Mouse (Mus musculus) c-Kit-positive CD71-positive TER-119-negative erythroid progenitor cells, embryonic 14.5 days (primary cell): ENCODE results near the gene Ranbp9.
"Not testable (repeated sequence)": the region's sequence is repeated elsewhere in the genome, so short reads cannot be mapped to it uniquely, and the experiment has no call there.

Experiments
- DNase-seq: peaks from one replicate; pipeline ENCODE4 v3.0.0-alpha.2; 2013; ENCODE audit warnings: low read depth

The Ranbp9 gene

GRCm38 (mm10) chr13:43496660-43497059, 15.6 kb upstream of the Ranbp9 start:
- no peak for DNase-seq

GRCm38 (mm10) chr13:43495645-43496044, 14.6 kb upstream of the Ranbp9 start:
- no peak for DNase-seq

DNA sequence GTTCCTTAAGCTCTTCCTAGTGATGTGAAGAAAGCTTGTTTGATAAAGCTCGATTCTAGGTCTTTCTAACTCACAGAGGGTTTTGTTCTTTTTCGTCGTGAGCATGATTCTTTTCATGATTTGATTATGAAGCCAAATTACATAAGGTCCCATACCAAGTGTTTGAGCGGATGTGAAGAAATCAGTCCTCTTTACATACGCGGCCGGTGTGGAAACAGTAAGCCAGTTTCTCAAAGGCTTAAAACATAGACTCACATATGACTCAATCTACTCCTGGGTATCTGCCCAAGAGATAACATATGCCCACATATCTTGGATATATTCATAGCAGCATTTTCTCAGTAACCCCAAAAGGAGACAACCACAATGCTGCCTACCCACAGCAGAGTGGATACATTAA, 12.6 kb upstream of the Ranbp9 start:
- no peak for DNase-seq

DNA sequence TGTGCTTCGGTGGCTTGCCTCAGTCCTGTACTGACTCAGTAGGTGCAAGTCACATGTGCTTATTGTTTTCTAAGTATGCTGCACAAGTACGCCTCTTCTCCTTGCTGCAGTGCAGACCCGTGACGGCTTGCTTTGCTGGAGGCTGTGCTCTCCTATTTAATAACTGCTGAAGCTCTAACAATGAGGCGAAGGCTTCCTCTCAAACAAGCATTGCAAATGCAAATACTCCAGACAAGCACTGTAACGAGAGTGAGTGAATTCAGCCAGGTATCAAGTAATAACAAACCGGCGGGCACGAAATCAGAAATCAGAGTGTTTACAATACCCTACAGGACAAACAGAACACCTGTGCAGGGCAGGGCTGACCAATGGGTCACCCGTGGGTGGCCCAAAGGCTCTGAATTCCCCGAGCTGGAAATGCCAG, 12.0 kb upstream of the Ranbp9 start:
- no peak for DNase-seq

GRCm38 (mm10) chr13:43486501-43487213, 5.6 kb upstream of the Ranbp9 start:
- no peak for DNase-seq

DNA sequence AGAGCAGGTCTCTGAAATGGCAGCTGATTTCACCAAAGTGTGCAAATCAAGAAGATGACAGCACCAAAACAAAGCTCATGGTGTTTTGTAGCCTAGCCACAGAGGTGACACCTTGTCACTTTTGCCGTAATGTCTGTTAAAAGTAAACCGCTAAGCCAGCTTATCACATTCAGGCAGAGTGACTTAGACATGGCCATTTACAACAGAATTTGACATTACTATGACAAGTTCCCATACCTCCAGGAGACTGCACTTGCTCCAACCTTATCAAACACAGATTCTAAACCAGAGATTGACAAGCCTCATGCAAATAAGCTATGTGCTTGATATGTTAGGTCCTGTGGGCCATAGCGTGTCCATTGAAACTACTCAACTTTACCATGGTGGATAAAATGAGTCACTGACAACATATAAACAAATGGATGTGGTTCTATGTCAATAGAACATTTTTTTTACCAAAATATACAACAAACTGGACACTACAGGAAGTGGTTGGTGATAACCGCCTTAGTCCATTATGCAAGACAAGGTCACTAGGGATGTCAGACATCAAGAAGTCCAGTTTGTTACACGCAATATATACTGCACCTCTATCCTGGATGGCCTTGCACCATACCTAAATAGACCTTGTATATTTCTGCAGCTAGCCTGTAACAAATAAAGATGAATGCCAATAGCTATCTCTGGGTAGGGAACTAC, 4.3 kb upstream of the Ranbp9 start:
- no peak for DNase-seq

GRCm38 (mm10) chr13:43482782-43483181, 1.7 kb upstream of the Ranbp9 start:
- DNase-seq: no peak

- DNase-seq: no peak
These were observed 770 bp upstream of the Ranbp9 start for GRCm38 (mm10) chr13:43481859-43482245.

DNA sequence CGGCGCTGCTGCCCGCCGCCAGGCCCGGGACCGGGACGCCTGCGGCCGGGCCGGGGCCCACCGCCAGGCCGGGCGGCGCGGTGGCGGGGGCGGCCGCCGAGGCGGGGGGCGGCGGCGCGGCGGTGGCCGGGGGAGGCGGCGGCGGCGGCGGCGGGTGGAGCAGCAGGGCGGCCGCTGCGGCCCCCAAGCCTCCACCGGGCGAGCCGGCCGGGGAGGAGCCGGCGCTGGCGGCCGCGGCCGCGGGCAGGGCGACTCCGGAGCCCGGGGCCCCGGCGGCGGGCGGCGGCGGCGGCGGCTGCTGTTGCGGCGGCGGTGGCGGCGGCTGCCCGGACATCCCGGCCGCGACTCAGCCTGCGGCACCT, 506 bp downstream of the Ranbp9 start:
- DNase-seq: no peak

DNA sequence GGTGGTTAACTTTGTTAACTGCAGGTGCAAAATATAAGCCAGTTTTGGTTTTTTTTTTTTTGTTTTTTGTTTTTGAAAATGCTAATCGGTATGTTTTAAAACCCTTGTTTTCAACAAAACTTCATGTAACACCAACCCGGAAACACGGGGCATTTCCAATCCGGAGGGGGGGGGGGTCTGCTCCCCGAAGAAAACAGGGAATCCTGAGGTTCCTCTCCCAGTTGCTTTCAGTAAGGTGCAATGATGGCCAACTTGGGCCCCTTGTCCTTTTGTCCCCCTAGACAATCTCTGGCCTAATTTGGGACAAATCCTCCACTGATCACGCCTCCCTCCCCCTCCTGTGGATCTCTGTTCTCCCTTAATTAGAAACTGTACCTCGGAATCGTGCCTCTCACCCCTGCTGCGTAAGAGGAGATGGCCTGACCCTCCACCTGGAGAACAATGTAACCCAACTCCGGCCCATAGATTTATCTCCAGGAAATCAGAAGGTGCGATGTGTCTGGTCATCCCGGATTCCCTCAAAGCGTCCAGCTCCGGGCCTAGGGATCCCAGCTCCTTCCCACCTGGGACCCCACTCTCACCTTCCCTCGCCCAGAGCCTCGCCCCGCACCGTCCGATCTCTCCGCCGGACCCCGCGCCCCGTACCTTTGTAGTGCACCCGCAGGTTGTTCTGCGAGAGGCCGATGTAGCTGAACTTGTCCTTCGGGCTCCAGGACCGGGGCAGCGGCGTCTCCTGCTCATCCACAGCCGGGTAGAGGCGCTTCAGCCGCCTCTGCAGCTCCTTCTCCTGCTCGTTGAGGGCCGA, 1.1 kb downstream of the Ranbp9 start:
- DNase-seq: no peak

GRCm38 (mm10) chr13:43479024-43479705, 1.9 kb downstream of the Ranbp9 start:
- no peak for DNase-seq

DNA sequence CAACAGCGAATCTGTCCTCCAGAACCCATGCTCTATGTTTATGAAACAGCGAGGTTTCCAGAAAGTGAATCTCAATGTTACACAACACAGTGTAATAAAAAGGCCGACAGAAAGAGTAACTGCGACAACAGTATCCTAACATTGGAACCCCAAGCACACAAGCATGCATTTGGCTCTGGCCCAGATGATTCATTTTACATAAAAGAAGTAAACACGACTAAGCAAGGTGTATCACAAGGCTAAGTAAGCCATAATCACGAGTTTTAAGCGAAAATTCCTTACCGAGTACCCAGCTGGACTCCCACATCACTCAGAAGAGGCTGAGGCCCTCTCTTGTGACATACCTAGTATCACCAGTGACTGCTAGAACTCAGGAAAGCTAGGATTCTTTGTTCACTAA, 2.5 kb downstream of the Ranbp9 start:
- DNase-seq: no peak

GRCm38 (mm10) chr13:43477098-43477697, 3.9 kb downstream of the Ranbp9 start:
- no peak for DNase-seq

DNA sequence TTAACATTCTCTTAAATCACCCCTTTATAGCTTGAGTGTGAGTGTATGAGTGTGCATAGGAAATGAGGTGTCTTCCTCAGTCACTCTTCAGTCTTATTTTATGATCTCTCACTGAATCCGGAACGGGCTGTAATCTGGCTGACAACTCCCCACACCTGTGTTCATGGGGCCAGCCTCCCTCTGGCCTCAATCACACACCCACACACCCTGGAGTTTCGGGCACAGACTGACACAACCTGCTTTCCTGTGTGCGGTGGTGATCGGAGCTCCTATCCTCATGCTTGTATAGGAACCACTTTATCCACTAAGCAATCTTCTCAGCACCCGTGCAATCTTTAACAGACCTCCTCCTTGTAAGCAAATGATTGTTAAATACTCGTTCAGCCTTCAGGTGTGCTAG, 4.9 kb downstream of the Ranbp9 start:
- no peak for DNase-seq

DNA sequence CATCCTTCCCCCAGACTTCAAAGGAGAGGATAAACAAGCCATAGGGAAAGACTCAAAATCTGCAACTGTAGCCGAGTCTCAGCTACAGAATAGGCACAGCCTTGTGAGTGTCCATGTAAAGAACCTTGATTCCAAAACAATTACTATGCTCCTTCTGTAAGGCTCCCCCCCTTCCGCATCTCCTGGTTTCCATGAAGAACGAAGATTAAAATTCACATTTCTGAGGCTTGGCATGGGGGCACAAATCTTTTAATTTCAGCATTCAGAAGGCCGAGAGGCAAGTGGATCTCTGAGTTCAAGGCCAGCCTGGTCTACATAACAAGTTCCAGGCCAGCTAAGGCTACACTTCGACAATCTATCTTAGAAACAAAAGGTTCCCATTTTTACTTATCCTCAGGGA, 6.4 kb downstream of the Ranbp9 start:
- no peak for DNase-seq

DNA sequence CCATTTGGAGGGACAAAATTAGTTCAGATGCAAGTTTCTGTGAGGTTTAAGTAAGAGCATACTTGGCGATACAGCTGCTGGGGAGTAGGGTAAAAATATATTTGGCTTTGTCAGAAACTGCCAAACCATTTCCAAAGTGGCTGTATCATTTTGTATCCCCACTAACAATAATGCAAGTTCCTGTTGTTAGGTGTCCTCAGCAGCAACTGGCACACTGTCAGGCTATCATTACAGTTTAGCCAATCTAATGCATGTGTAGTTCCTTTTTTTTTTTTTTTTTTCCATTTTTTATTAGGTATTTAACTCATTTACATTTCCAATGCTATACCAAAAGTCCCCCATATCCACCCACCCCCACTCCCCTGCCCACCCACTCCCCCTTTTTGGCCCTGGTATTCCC, 9.2 kb downstream of the Ranbp9 start:
- DNase-seq: not testable (repeated sequence)

DNA sequence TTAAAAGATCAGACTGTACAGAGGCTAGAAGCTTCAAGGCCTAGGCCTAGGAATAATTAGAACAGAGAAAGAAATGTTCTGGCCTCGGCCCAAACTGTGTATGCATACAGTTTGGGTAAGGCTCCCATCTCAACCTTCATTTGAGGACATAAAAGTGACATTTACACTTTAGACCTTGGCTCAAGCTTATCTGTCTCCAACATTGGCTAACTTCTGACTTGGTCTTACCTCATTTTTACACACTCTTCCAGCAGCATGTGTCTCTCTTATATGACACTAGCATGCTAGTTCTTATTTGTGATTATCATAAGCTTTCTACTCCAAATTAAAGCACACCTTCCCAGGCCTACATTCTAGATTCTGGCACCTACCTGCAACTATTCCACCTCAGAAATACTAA, 11.5 kb downstream of the Ranbp9 start:
- no peak for DNase-seq

GRCm38 (mm10) chr13:43464605-43465004, 16.5 kb downstream of the Ranbp9 start:
- DNase-seq: no peak

DNA sequence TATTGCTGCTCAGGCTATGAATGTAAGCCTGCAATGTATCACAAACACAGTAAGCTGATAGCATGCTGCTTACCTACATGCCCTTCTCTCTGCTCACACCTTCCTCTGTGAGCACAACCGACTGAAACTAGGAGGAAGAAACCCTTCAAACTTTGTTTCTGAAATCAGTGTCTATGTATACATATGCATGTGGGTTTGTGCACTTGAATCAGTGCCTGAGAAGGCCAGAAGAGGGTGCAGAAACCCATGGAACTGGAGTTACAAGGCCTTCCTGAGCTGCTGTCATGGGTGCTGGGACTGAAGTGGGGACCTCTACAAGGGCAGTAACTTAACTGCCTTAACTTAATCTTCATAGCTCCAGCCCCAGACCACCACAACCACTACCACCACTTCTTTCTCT, 23.9 kb downstream of the Ranbp9 start:
- DNase-seq: no peak

- DNase-seq: no peak
These were observed 26.7 kb downstream of the Ranbp9 start for GRCm38 (mm10) chr13:43454431-43454830.

DNA sequence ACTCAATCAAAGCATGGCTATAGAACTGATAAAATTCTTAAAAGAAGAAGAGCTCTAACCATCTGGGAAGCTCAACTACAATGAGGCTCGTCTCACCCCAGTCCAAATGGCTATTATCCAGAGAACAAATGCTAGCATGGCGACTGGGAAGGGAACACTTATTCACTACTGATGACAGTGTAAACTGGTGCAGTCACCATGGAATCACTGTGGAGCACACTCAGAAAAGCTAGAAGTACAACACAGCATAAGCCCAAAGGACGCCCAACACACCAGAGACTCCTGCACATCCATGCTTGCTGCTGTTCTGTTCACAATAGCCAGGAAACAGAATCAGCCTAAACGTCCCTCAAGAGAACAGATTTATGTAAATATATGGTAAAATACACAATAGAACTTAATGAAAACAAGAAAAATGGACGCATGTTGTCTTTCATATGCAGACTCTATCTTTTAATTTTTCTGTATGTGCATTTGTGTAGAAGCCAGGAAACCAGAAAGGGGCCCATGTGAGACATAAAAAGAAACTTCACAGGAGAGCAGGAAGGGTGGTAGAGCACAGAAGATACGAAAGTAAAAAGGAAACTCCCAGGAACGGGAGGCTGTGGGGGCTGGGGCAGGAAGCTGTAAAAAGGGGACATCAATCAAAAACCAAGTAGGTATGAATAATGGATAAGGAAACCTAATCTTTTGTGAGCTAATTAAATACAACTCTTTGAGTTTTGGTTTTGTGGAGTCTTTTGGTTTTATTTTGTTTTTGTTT, 28.1 kb downstream of the Ranbp9 start:
- no peak for DNase-seq
